ENCODE assay signal across 8 mouse cellular contexts in the genomic region with DNA sequence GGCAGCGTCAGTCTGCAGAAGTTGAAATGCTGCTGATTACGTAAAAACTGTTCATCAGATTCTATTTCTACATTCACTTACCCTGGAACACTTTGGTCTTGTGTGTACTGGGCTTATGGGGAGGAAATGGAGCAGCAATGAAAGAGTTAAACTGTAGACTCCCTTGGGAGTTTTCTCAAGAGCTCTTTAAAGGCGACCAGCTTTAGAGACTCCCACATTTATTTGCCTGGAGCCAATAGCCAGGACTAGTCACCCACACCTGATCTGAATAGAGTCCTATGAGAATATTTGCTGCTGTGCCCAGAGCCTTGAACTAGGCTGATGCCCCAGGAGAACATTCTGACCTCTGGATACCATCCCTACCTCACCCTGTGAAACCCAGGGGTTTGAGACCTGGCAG. TPM values are rescaled to one million over a fixed set of nuclear protein-coding genes. Genes with fewer than 3 reads are reported as not detected.
DNase-seq lines count a peak whose midpoint lies in the region; ATAC-seq and TF ChIP-seq lines count a peak whose summit lies in the region.

No protein-coding gene starts in this region.

- no peaks in the 10 kb centered on the region for H3K9me3 ChIP-seq in lung, embryonic 15.5 days
- H3K9me3 ChIP-seq in hindbrain, embryonic 10.5 days, result no peaks in the 10 kb centered on the region
- H3K9me3 ChIP-seq in limb, embryonic 13.5 days, result no peaks in the 10 kb centered on the region
- no peaks in the 10 kb centered on the region for H3K9me3 ChIP-seq in stomach, postnatal 0 days (ENCODE audit: control insufficient read depth, low read length)

- no peaks in the 10 kb centered on the region for H3K27me3 ChIP-seq in lung, embryonic 15.5 days
- H3K27me3 ChIP-seq in hindbrain, embryonic 10.5 days (ENCODE audit: insufficient read depth, poor library complexity, severe bottlenecking), result peaks cover 20% of the 10 kb centered on the region; the same call in 1 of the 2 replicates
- no peaks in the 10 kb centered on the region; the same call in 1 of the 2 replicates for H3K27me3 ChIP-seq in limb, embryonic 13.5 days
- no peaks in the 10 kb centered on the region for H3K27me3 ChIP-seq in stomach, postnatal 0 days (ENCODE audit: control insufficient read depth, insufficient read depth, low read length)

- H3K9ac ChIP-seq in lung, embryonic 15.5 days, result no peak overlapping the region
- no peak overlapping the region for H3K9ac ChIP-seq in limb, embryonic 13.5 days
- no peak overlapping the region for H3K9ac ChIP-seq in stomach, postnatal 0 days (ENCODE audit: low read length)

- intact Hi-C loops in gastrocnemius, postnatal 36 days (cut with DNase I), result no loop called here

- no peak for ATAC-seq in lung, embryonic 15.5 days (ENCODE audit: borderline replicate concordance, extremely low read depth, low FRiP score, low TSS enrichment)
- no peak for ATAC-seq in limb, embryonic 13.5 days (ENCODE audit: low FRiP score, low read depth)
- ATAC-seq in stomach, postnatal 0 days (ENCODE audit: low FRiP score, low TSS enrichment), result no peak
- no peak for ATAC-seq in megakaryocyte, adult 5-6 weeks (ENCODE audit: poor library complexity, severe bottlenecking)
- no peak for ATAC-seq in erythroblast, adult 5-6 weeks (replicated peaks; ENCODE audit: low FRiP score, poor library complexity, severe bottlenecking)

- H3K4me1 ChIP-seq in lung, embryonic 15.5 days, result 0 out of 2 replicates have a peak, but pooled peaks cover 3% of the 10 kb centered on the region
- 0 out of 2 replicates have a peak, but pooled peaks cover 3% of the 10 kb centered on the region for H3K4me1 ChIP-seq in hindbrain, embryonic 10.5 days (replicated peaks)
- peaks cover 9% of the 10 kb centered on the region; the same call in 1 of the 2 replicates for H3K4me1 ChIP-seq in limb, embryonic 13.5 days
- peaks cover 5% of the 10 kb centered on the region; the same call in 1 of the 2 replicates for H3K4me1 ChIP-seq in stomach, postnatal 0 days (replicated peaks; ENCODE audit: control insufficient read depth, insufficient read depth)

- peak overlapping the region; percentile 41 for H3K4me3 ChIP-seq in lung, embryonic 15.5 days
- peak overlapping the region; percentile 70 for H3K4me3 ChIP-seq in hindbrain, embryonic 10.5 days
- H3K4me3 ChIP-seq in limb, embryonic 13.5 days, result peak overlapping the region; percentile 64
- H3K4me3 ChIP-seq in stomach, postnatal 0 days (ENCODE audit: low read depth, low read length), result no peak overlapping the region

- WGBS in lung, embryonic 15.5 days, result 10% methylated on average over 3 of the region's 3 CpGs
- WGBS in hindbrain, embryonic 10.5 days, result 16% methylated on average over 3 of the region's 3 CpGs
- WGBS in limb, embryonic 13.5 days, result 8% methylated on average over 3 of the region's 3 CpGs
- 20% methylated on average over 3 of the region's 3 CpGs for WGBS in stomach, postnatal 0 days

- peak overlapping the region; percentile 91 for H3K4me2 ChIP-seq in lung, embryonic 15.5 days
- H3K4me2 ChIP-seq in limb, embryonic 13.5 days (replicated peaks), result peak overlapping the region; percentile 95
- H3K4me2 ChIP-seq in stomach, postnatal 0 days (replicated peaks; ENCODE audit: low read depth), result peak overlapping the region; percentile 76; the same call in 1 of the 2 replicates

- H3K36me3 ChIP-seq in lung, embryonic 15.5 days, result no peaks in the 10 kb centered on the region
- H3K36me3 ChIP-seq in hindbrain, embryonic 10.5 days, result no peaks in the 10 kb centered on the region
- no peaks in the 10 kb centered on the region for H3K36me3 ChIP-seq in limb, embryonic 13.5 days
- H3K36me3 ChIP-seq in stomach, postnatal 0 days (ENCODE audit: control insufficient read depth, insufficient read depth, low read length), result no peaks in the 10 kb centered on the region

- H3K27ac ChIP-seq in lung, embryonic 15.5 days, result no peak overlapping the region
- no peak overlapping the region for H3K27ac ChIP-seq in hindbrain, embryonic 10.5 days
- no peak overlapping the region for H3K27ac ChIP-seq in limb, embryonic 13.5 days
- H3K27ac ChIP-seq in stomach, postnatal 0 days (replicated peaks), result no peak overlapping the region

- TF ChIP-seq CTCF in stomach, postnatal 0 days (IDR thresholded peaks at IDR 0.05; ENCODE audit: low read depth), result no peak

- no peak for DNase-seq in lung, postnatal 14 days
- no peak for DNase-seq in hindbrain, embryonic 10.5 days (ENCODE audit: low spot score)
- DNase-seq in stomach, postnatal 0 days (ENCODE audit: low spot score), result no peak
- no peak for DNase-seq in gastrocnemius, postnatal 36 days

- TF ChIP-seq EP300 in stomach, postnatal 0 days (optimal IDR thresholded peaks at IDR 0.05), result no peak

RNA-seq across cellular contexts. Expression of a gene that starts 1.7 kb away (rescaled TPM):
- 1.7 and 1.8 TPM in 2 replicates for polyA plus RNA-seq in lung, embryonic 15.5 days (2015; fragmentation: Nextera tagmentation; extraction: Ambion mirVana)
- polyA plus RNA-seq in hindbrain, embryonic 10.5 days (2016; fragmentation: Nextera tagmentation; extraction: Ambion mirVana), result 4.9 and 11.5 TPM in 2 replicates
- polyA plus RNA-seq in limb, embryonic 13.5 days (2015; fragmentation: Nextera tagmentation; extraction: Ambion mirVana), result 15.4 and 16.5 TPM in 2 replicates
- polyA plus RNA-seq in stomach, postnatal 0 days (2015; fragmentation: Nextera tagmentation; extraction: Ambion mirVana), result 4.5 and 5.3 TPM in 2 replicates
- not detected in 2 replicates for total RNA-seq in megakaryocyte, adult 5-6 weeks (2015)
- total RNA-seq in megakaryocyte, adult 5-6 weeks (2017), result not detected in 2 replicates
- total RNA-seq in gastrocnemius, postnatal 36 days (2021), result under 1 TPM; 0.15 to 0.64 TPM
- not detected in 2 replicates for total RNA-seq in erythroblast, adult 5-6 weeks (2015; ENCODE audit: low replicate concordance)
- not detected in 2 replicates for total RNA-seq in erythroblast, adult 5-6 weeks (2017; ENCODE audit: low replicate concordance)
